Mouse (Mus musculus): ENCODE measurements around the gene Slc5a2. TPM values are rescaled to one million over a fixed set of nuclear protein-coding genes. Genes with fewer than 3 reads are reported as not detected.

The Slc5a2 gene
- polyA plus RNA-seq, 1 experiment, result not detected

DNA sequence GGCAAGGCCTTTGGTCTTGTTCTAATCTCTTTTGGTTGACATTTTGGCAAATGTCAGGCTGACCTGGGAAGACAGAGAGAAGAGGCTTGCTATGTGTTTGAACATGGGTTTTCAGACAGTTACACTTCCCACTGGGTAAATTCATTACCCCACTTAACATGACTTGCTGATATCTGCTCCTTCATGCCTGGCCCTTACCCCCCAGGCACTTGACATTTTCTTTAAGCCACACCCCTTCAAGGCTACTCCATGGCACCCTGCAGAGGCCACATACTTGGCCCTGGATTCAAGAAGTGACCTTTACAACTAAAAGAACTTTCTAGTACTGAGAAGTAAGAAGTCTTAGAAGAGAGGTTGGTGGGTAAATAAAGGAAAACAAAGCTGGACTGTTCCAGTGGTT lies 42.4 kb downstream of the Slc5a2 start:
- peaks cover 7% of the 10 kb centered on the region for H3K4me1 ChIP-seq (ENCODE audit: control insufficient read depth, insufficient read depth, low read length)
- no peak overlapping the region for H3K4me3 ChIP-seq (ENCODE audit: insufficient read depth, low read length)
- no peak overlapping the region for H3K27ac ChIP-seq (ENCODE audit: insufficient read depth, low read length)
- TF ChIP-seq POLR2A (IDR thresholded peaks at IDR 0.05; ENCODE audit: low read depth, low read length), result no peak
- TF ChIP-seq CTCF (IDR thresholded peaks at IDR 0.05; ENCODE audit: borderline replicate concordance, insufficient read depth, low read length), result no peak

DNA sequence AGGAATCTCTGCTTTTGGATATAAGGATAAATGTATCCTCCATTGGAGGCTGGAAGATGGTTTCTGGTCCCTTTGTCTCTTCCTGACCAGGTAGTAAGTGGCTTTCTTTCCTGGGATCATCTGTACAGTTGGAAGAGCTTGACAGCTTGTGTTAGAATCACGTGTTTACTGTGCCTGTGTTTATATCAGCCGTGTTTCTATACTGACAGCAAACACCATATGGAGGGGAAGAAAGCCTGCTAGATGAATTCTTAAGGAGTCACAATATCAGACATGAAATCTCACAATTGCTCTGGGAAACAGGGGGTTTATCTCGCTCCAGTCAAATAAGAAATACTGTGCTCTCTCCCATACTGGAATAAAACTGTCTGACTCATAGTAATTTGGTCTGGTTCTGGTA lies 43.8 kb downstream of the Slc5a2 start:
- TF ChIP-seq POLR2A (IDR thresholded peaks at IDR 0.05; ENCODE audit: low read depth, low read length), result no peak
- TF ChIP-seq CTCF (IDR thresholded peaks at IDR 0.05; ENCODE audit: borderline replicate concordance, insufficient read depth, low read length), result no peak
- Histone ChIP-seq H3K27ac (ENCODE audit: insufficient read depth, low read length) (peak overlapping the region; percentile 28; the same call in 1 of the 2 replicates), H3K4me1 (ENCODE audit: control insufficient read depth, insufficient read depth, low read length) (peaks cover 7% of the 10 kb centered on the region), H3K4me3 (ENCODE audit: insufficient read depth, low read length) (no peak overlapping the region)

DNA sequence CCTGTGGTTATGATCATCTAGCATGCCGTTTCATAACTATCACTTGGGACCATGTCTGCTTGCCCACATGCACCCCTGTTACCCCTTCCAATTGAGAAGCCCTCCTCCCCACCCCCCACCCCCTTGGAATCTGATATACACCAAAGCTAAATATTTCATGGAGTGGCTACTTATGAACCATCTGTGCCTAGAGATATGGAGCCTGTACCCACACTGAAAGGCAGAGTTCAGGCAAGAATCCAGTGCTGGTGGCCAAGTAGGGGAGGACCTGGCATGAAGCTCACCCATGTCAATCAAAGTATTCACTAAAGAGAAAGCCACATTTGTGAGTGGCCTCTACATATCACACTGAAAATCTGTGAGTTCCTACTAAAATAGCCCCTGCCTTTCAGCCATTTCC lies 44.3 kb downstream of the Slc5a2 start:
- no peak for TF ChIP-seq CTCF (IDR thresholded peaks at IDR 0.05; ENCODE audit: borderline replicate concordance, insufficient read depth, low read length)
- TF ChIP-seq POLR2A (IDR thresholded peaks at IDR 0.05; ENCODE audit: low read depth, low read length), result no peak
- Histone ChIP-seq H3K4me3 (ENCODE audit: insufficient read depth, low read length) (no peak overlapping the region), H3K27ac (ENCODE audit: insufficient read depth, low read length) (peak overlapping the region; percentile 44; the same call in 1 of the 2 replicates), H3K4me1 (ENCODE audit: control insufficient read depth, insufficient read depth, low read length) (peaks cover 7% of the 10 kb centered on the region)

DNA sequence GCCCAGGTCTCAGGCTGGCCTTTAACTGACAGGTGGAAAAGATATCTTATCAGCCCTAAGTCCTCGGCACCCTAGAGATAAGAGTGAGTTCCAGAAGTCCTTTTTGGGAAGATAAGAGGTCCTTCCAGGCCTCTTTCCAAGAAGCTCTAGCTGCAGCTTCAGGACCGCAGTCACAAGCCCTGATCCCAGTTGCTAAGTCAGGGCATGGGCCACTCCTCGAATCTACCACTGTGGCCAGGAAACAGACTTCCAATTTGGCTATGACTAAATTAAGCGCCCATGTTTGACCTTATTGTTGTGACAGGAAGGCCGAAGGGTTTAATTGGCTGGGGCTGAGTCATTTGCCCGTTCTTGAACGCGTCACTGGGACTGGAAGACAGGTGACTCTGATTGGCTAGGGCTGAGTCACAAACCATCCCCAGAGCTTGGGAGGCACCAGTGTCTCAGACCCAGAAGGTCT lies 44.8 kb downstream of the Slc5a2 start:
- H3K4me1 ChIP-seq (ENCODE audit: control insufficient read depth, insufficient read depth, low read length), result peaks cover 7% of the 10 kb centered on the region
- H3K27ac ChIP-seq (ENCODE audit: insufficient read depth, low read length), result peak overlapping the region; percentile 44; the same call in 1 of the 2 replicates
- TF ChIP-seq CTCF (IDR thresholded peaks at IDR 0.05; ENCODE audit: borderline replicate concordance, insufficient read depth, low read length), result no peak
- TF ChIP-seq POLR2A (IDR thresholded peaks at IDR 0.05; ENCODE audit: low read depth, low read length), result no peak
- H3K4me3 ChIP-seq (ENCODE audit: insufficient read depth, low read length), result no peak overlapping the region

DNA sequence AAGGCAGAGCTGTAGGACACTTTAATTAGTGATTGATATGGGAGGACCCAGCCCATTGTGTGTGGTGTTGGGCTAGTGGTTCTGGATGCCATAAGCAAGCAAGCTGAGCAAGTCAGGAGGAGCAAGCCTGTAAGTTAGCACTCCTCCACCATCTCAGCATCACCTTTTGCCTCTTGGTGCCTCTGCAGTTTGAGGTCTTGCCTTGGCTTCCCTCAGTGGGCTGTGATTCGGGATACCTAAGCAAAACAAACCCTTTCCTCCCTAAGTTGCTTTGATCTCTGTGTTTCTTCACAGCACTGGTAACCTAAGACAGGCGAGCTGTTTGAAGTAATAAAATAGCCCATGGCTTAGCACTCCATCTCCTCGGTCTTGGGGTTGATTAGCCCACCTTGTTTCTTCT lies 45.8 kb downstream of the Slc5a2 start:
- H3K4me1 ChIP-seq (ENCODE audit: control insufficient read depth, insufficient read depth, low read length), result peaks cover 7% of the 10 kb centered on the region
- no peak overlapping the region for H3K4me3 ChIP-seq (ENCODE audit: insufficient read depth, low read length)
- no peak overlapping the region for H3K27ac ChIP-seq (ENCODE audit: insufficient read depth, low read length)
- no peak for TF ChIP-seq CTCF (IDR thresholded peaks at IDR 0.05; ENCODE audit: borderline replicate concordance, insufficient read depth, low read length)
- no peak for TF ChIP-seq POLR2A (IDR thresholded peaks at IDR 0.05; ENCODE audit: low read depth, low read length)

DNA sequence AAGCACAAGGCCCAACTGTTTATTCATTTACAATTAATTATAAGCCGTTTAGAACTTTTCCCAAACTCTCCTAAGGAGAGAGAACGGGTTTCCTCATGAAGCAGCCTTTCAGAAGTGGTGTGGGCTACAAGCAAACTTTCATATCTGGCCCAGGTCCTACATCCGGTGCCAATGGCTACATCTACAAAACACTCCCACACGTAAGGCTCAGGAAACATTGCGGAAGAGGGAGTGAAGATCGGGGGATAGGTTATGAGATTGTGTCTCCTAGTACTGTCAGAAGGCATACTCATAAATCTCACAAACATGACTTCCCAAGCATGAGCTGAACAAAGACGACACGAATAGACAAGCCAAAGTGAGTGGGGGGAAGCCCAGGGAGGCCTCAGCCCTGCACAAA lies 46.4 kb downstream of the Slc5a2 start:
- H3K4me3 ChIP-seq (ENCODE audit: insufficient read depth, low read length), result no peak overlapping the region
- no peak overlapping the region for H3K27ac ChIP-seq (ENCODE audit: insufficient read depth, low read length)
- no peak for TF ChIP-seq CTCF (IDR thresholded peaks at IDR 0.05; ENCODE audit: borderline replicate concordance, insufficient read depth, low read length)
- TF ChIP-seq POLR2A (IDR thresholded peaks at IDR 0.05; ENCODE audit: low read depth, low read length), result no peak

DNA sequence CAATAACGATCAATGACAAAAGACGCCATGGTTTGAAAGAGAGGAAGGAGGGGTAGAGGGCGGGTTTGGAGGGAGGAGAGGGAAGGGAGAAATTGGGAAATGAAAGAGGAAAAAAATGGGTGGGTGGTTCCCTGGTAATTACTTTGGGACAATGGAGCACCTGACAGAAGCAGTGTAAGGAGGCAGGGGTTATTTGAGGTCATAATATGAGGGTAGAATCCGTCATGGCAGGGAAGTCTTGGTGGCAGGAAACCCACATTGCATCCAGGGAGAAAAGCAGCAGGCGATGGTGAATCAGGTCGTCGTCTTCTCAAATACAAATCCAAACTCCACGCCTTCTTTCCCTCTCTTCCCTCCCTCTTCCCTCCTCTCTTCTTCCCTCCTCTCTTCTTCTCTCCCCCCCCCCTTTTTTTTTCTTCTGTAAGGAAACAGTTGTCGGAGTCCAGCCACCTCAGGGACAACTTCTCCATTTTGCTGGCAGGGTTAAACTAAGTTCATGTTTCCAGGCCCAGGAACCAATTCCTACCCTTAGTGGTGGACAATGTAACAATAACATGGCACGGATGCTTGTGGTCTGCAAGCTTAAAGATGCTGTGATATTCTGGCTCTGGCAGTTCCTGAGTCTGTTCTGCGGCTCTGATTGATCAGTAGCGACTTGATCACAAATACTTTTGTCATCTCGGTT lies 47.1 kb downstream of the Slc5a2 start:
- Histone ChIP-seq H3K4me3 (ENCODE audit: insufficient read depth, low read length) (no peak overlapping the region), H3K27ac (ENCODE audit: insufficient read depth, low read length) (no peak overlapping the region), H3K4me1 (ENCODE audit: control insufficient read depth, insufficient read depth, low read length) (peaks cover 7% of the 10 kb centered on the region)
- TF ChIP-seq CTCF (IDR thresholded peaks at IDR 0.05; ENCODE audit: borderline replicate concordance, insufficient read depth, low read length) (no peak), POLR2A (IDR thresholded peaks at IDR 0.05; ENCODE audit: low read depth, low read length) (no peak)

More for the DNA sequence above, 46.4 kb downstream of the Slc5a2 start:
- H3K4me1 ChIP-seq (ENCODE audit: control insufficient read depth, insufficient read depth, low read length), result peaks cover 7% of the 10 kb centered on the region

DNA sequence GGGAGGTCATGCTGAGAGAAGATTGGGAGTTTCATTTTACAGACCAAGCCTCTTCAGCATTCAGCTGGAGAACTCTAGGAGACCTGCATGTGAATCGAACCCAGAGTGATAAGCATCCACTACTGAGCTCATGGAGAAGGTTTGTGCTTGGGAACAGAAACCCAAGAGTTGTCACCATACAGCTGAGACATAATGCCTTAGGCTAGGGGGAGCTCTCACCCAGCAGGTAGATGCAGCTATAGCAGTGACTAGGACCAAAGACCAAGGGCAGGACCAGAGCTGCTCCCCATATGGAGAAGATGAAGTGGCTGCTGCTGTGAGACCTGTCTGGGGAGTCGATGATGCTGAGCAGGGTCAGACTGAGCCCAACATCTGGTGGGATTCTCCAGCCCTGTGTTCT lies 48.1 kb downstream of the Slc5a2 start:
- H3K27ac ChIP-seq (ENCODE audit: insufficient read depth, low read length), result no peak overlapping the region
- TF ChIP-seq POLR2A (IDR thresholded peaks at IDR 0.05; ENCODE audit: low read depth, low read length) (no peak), CTCF (IDR thresholded peaks at IDR 0.05; ENCODE audit: borderline replicate concordance, insufficient read depth, low read length) (no peak)
- H3K4me3 ChIP-seq (ENCODE audit: insufficient read depth, low read length), result no peak overlapping the region
- peaks cover 7% of the 10 kb centered on the region for H3K4me1 ChIP-seq (ENCODE audit: control insufficient read depth, insufficient read depth, low read length)

DNA sequence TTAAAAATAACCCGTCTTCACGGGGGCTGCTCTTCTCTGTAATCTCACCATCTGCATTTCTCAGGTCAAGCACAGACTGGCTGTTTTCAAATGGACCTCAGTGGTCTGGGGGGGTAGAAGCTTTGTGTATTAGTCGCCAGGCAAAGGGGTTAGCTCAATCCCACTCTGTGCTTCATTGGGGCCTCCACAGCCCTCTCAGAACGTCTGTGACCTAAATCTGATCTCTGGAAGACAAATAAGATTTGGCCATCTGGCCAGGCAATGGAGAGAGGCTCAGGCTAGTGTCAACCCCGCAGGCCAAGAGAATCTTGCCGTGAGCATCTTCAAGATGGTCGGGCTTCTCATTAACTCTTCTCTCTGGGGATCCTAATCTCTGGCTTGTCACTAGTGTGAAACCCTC lies 49.0 kb downstream of the Slc5a2 start:
- TF ChIP-seq CTCF (IDR thresholded peaks at IDR 0.05; ENCODE audit: borderline replicate concordance, insufficient read depth, low read length), result no peak
- H3K4me3 ChIP-seq (ENCODE audit: insufficient read depth, low read length), result no peak overlapping the region
- no peak overlapping the region for H3K27ac ChIP-seq (ENCODE audit: insufficient read depth, low read length)
- H3K4me1 ChIP-seq (ENCODE audit: control insufficient read depth, insufficient read depth, low read length), result peaks cover 7% of the 10 kb centered on the region

DNA sequence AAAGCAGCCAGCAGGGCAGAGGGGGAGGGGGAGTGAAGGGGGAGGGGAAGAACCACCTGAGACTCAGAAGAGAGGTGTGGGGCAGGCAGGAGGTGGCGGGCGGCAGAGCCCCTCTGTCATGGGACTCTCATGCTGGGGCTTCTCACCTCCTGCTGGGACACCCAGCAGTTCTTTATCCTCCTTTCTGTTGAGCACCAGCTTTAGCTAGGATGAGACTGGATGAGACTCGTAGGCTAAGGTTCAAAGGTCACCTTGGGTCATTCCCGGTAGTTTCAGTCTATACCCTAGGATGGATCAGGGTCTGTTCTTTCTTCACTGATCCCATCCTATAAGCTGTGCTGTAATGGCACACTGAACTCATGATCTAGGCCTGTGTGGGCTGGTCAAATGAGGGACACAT lies 51.6 kb downstream of the Slc5a2 start:
- no peak overlapping the region for H3K4me3 ChIP-seq (ENCODE audit: insufficient read depth, low read length)
- H3K4me1 ChIP-seq (ENCODE audit: control insufficient read depth, insufficient read depth, low read length), result peaks cover 18% of the 10 kb centered on the region
- no peak for TF ChIP-seq POLR2A (IDR thresholded peaks at IDR 0.05; ENCODE audit: low read depth, low read length)
- TF ChIP-seq CTCF (IDR thresholded peaks at IDR 0.05; ENCODE audit: borderline replicate concordance, insufficient read depth, low read length), result no peak
- no peak overlapping the region for H3K27ac ChIP-seq (ENCODE audit: insufficient read depth, low read length)
